Mouse (Mus musculus) forebrain, embryonic 15.5 days (tissue): ENCODE data around the gene Tanc1. TPM values are rescaled to one million over a fixed set of nuclear protein-coding genes. Genes with fewer than 3 reads are reported as not detected.

Source experiments
- ATAC-seq: fragments of 200-750 bp; cut with Nextera tagmentation; replicated peaks from 2 replicates; pipeline ENCODE4 v1.8.0; 2017; ENCODE audit warnings: mild to moderate bottlenecking, moderate TSS enrichment, moderate library complexity
- H3K27ac ChIP-seq: fragments of 300-500 bp; sonication (generic); replicated peaks from 2 replicates; pipeline ENCODE4 v1.5.1; 2015; ENCODE audit warnings: mild to moderate bottlenecking, inconsistent platforms
- H3K27me3 ChIP-seq: fragments of 300-500 bp; sonication (generic); 2 replicates; pipeline ENCODE4 v1.6.1; 2015; ENCODE audit warnings: inconsistent platforms
- H3K36me3 ChIP-seq: fragments of 300-500 bp; sonication (generic); 2 replicates; pipeline ENCODE4 v1.6.1; 2015; ENCODE audit warnings: mild to moderate bottlenecking, inconsistent platforms
- H3K4me1 ChIP-seq: fragments of 300-500 bp; sonication (generic); 2 replicates; pipeline ENCODE4 v1.6.1; 2015; ENCODE audit warnings: inconsistent platforms
- H3K4me2 ChIP-seq: fragments of 300-500 bp; sonication (generic); replicated peaks from 2 replicates; pipeline ENCODE4 v1.6.1; 2015; ENCODE audit warnings: mild to moderate bottlenecking, inconsistent platforms
- H3K4me3 ChIP-seq: fragments of 300-500 bp; sonication (generic); 2 replicates; pipeline ENCODE4 v1.5.1; 2015; ENCODE audit warnings: mild to moderate bottlenecking, inconsistent platforms
- H3K9ac ChIP-seq: fragments of 300-500 bp; sonication (generic); replicated peaks from 2 replicates; pipeline ENCODE4 v1.6.1; 2015; ENCODE audit warnings: mild to moderate bottlenecking, inconsistent platforms
- H3K9me3 ChIP-seq: fragments of 300-500 bp; sonication (generic); 2 replicates; pipeline ENCODE4 v1.6.1; 2016; ENCODE audit warnings: inconsistent platforms
- WGBS: fragments of 180-500 bp; shearing (Covaris S2); methylation state at CpG from one replicate; pipeline ENCODE4 v1.1.7; 2015; ENCODE audit warnings: mixed read lengths; 5-methylcytosine and 5-hydroxymethylcytosine counted together
- polyA plus RNA-seq: library from polyadenylated mRNA; unstranded; fragments of >200 nt; fragmentation: Nextera tagmentation; extraction: Ambion mirVana; gene quantifications from 2 replicates; pipeline ENCODE4 v1.2.1, GENCODE M21; 2015

The Tanc1 gene
- polyA plus RNA-seq, 1 experiment from 2014 or later = 9.1 TPM

- WGBS = 27% methylated on average over 7 of the region's 7 CpGs
- Histone ChIP-seq H3K27ac (no peak overlapping the region; the same call in 1 of the 2 replicates), H3K4me2 (peak overlapping the region; percentile 41; the same call in 1 of the 2 replicates), H3K4me3 (no peak overlapping the region), H3K4me1 (peaks cover 19% of the 10 kb centered on the region), H3K27me3 (no peaks in the 10 kb centered on the region), H3K9ac (no peak overlapping the region), H3K9me3 (no peaks in the 10 kb centered on the region), H3K36me3 (no peaks in the 10 kb centered on the region)
- no peak for ATAC-seq
Measured at GRCm38 (mm10) chr2:59698635-59699300, 86.9 kb downstream of the Tanc1 start.

GRCm38 (mm10) chr2:59699893-59700292, 88.1 kb downstream of the Tanc1 start:
- H3K36me3 ChIP-seq = no peaks in the 10 kb centered on the region
- H3K27ac ChIP-seq = no peak overlapping the region
- H3K4me1 ChIP-seq = peaks cover 19% of the 10 kb centered on the region
- H3K9ac ChIP-seq = no peak overlapping the region
- no peak overlapping the region for H3K4me3 ChIP-seq
- H3K27me3 ChIP-seq = no peaks in the 10 kb centered on the region
- no peak overlapping the region for H3K4me2 ChIP-seq
- WGBS = 81% methylated on average over 9 of the region's 9 CpGs
- no peak for ATAC-seq
- no peaks in the 10 kb centered on the region for H3K9me3 ChIP-seq

GRCm38 (mm10) chr2:59705221-59705620, 93.4 kb downstream of the Tanc1 start:
- WGBS = 54% methylated on average over 12 of the region's 12 CpGs

GRCm38 (mm10) chr2:59706806-59707205, 95.0 kb downstream of the Tanc1 start:
- Histone ChIP-seq H3K9me3 (no peaks in the 10 kb centered on the region), H3K36me3 (no peaks in the 10 kb centered on the region), H3K4me3 (no peak overlapping the region), H3K4me2 (no peak overlapping the region), H3K27me3 (no peaks in the 10 kb centered on the region), H3K4me1 (no peaks in the 10 kb centered on the region), H3K27ac (no peak overlapping the region), H3K9ac (no peak overlapping the region)
- WGBS = 88% methylated on average over 12 of the region's 12 CpGs
- ATAC-seq = no peak

More at GRCm38 (mm10) chr2:59705221-59705620, 93.4 kb downstream of the Tanc1 start:
- H3K36me3 ChIP-seq = no peaks in the 10 kb centered on the region
- no peaks in the 10 kb centered on the region for H3K27me3 ChIP-seq
- no peak overlapping the region for H3K4me2 ChIP-seq
- H3K4me1 ChIP-seq = no peaks in the 10 kb centered on the region
- no peak overlapping the region for H3K4me3 ChIP-seq
- H3K9ac ChIP-seq = no peak overlapping the region
- H3K27ac ChIP-seq = no peak overlapping the region
- no peaks in the 10 kb centered on the region for H3K9me3 ChIP-seq
- no peak for ATAC-seq

GRCm38 (mm10) chr2:59707922-59708706, 96.3 kb downstream of the Tanc1 start:
- Histone ChIP-seq H3K36me3 (no peaks in the 10 kb centered on the region), H3K27me3 (no peaks in the 10 kb centered on the region), H3K27ac (no peak overlapping the region), H3K9ac (no peak overlapping the region), H3K4me2 (no peak overlapping the region), H3K4me1 (no peaks in the 10 kb centered on the region), H3K4me3 (no peak overlapping the region), H3K9me3 (no peaks in the 10 kb centered on the region)
- WGBS = 72% methylated on average over 13 of the region's 13 CpGs
- no peak for ATAC-seq

- no peaks in the 10 kb centered on the region for H3K36me3 ChIP-seq
- no peak for ATAC-seq
- H3K27me3 ChIP-seq = no peaks in the 10 kb centered on the region
- H3K9me3 ChIP-seq = no peaks in the 10 kb centered on the region
- H3K4me2 ChIP-seq = no peak overlapping the region
- H3K9ac ChIP-seq = no peak overlapping the region
- H3K27ac ChIP-seq = no peak overlapping the region
- no peaks in the 10 kb centered on the region for H3K4me1 ChIP-seq
- 90% methylated on average over 6 of the region's 6 CpGs for WGBS
- H3K4me3 ChIP-seq = no peak overlapping the region
Measured at GRCm38 (mm10) chr2:59710771-59711170, 98.9 kb downstream of the Tanc1 start.

- Histone ChIP-seq H3K4me2 (no peak overlapping the region), H3K4me1 (no peaks in the 10 kb centered on the region), H3K9me3 (no peaks in the 10 kb centered on the region), H3K4me3 (no peak overlapping the region), H3K36me3 (no peaks in the 10 kb centered on the region), H3K9ac (no peak overlapping the region), H3K27ac (no peak overlapping the region), H3K27me3 (no peaks in the 10 kb centered on the region)
- 80% methylated on average over 8 of the region's 8 CpGs for WGBS
- no peak for ATAC-seq
Measured at GRCm38 (mm10) chr2:59711992-59712391, 100.2 kb downstream of the Tanc1 start.

- WGBS = 87% methylated on average over 9 of the region's 9 CpGs
Measured at GRCm38 (mm10) chr2:59712484-59712883, 100.6 kb downstream of the Tanc1 start.

GRCm38 (mm10) chr2:59713626-59714556, 102.0 kb downstream of the Tanc1 start:
- H3K4me2 ChIP-seq = no peak overlapping the region
- H3K4me3 ChIP-seq = no peak overlapping the region
- H3K9ac ChIP-seq = no peak overlapping the region
- no peaks in the 10 kb centered on the region for H3K27me3 ChIP-seq
- no peak overlapping the region for H3K27ac ChIP-seq
- 64% methylated on average over 9 of the region's 9 CpGs for WGBS
- ATAC-seq = no peak
- no peaks in the 10 kb centered on the region for H3K36me3 ChIP-seq
- no peaks in the 10 kb centered on the region for H3K9me3 ChIP-seq
- H3K4me1 ChIP-seq = peaks cover 14% of the 10 kb centered on the region

More at GRCm38 (mm10) chr2:59712484-59712883, 100.6 kb downstream of the Tanc1 start:
- no peak overlapping the region for H3K9ac ChIP-seq
- H3K4me1 ChIP-seq = peaks cover 2% of the 10 kb centered on the region; the same call in 1 of the 2 replicates
- no peaks in the 10 kb centered on the region for H3K36me3 ChIP-seq
- H3K4me2 ChIP-seq = no peak overlapping the region
- no peak overlapping the region for H3K4me3 ChIP-seq
- no peak for ATAC-seq
- no peaks in the 10 kb centered on the region for H3K9me3 ChIP-seq
- no peak overlapping the region; the same call in 1 of the 2 replicates for H3K27ac ChIP-seq
- H3K27me3 ChIP-seq = no peaks in the 10 kb centered on the region

- H3K9me3 ChIP-seq = no peaks in the 10 kb centered on the region
- 90% methylated on average over 2 of the region's 2 CpGs for WGBS
- ATAC-seq = no peak
Measured at GRCm38 (mm10) chr2:59714992-59715391, 103.2 kb downstream of the Tanc1 start.

GRCm38 (mm10) chr2:59716461-59716860, 104.6 kb downstream of the Tanc1 start:
- Histone ChIP-seq H3K9me3 (no peaks in the 10 kb centered on the region), H3K27me3 (no peaks in the 10 kb centered on the region), H3K4me2 (no peak overlapping the region), H3K27ac (no peak overlapping the region), H3K4me3 (no peak overlapping the region), H3K36me3 (no peaks in the 10 kb centered on the region), H3K4me1 (peaks cover 22% of the 10 kb centered on the region), H3K9ac (no peak overlapping the region)
- ATAC-seq = no peak
- 53% methylated on average over 3 of the region's 3 CpGs for WGBS

More at GRCm38 (mm10) chr2:59714992-59715391, 103.2 kb downstream of the Tanc1 start:
- Histone ChIP-seq H3K4me3 (no peak overlapping the region), H3K27me3 (no peaks in the 10 kb centered on the region), H3K27ac (no peak overlapping the region), H3K4me2 (no peak overlapping the region), H3K9ac (no peak overlapping the region), H3K36me3 (no peaks in the 10 kb centered on the region), H3K4me1 (peaks cover 15% of the 10 kb centered on the region)
